Mouse (Mus musculus): ENCODE measurements around the gene Calcr. TPM values are rescaled to one million over a fixed set of nuclear protein-coding genes. Genes with fewer than 3 reads are reported as not detected.
"Not testable (repeated sequence)": the region's sequence is repeated elsewhere in the genome, so short reads cannot be mapped to it uniquely, and the experiment has no call there.

Gene Calcr
- polyA plus RNA-seq, 1 experiment from 2014 or later, result 0.20 TPM

DNA sequence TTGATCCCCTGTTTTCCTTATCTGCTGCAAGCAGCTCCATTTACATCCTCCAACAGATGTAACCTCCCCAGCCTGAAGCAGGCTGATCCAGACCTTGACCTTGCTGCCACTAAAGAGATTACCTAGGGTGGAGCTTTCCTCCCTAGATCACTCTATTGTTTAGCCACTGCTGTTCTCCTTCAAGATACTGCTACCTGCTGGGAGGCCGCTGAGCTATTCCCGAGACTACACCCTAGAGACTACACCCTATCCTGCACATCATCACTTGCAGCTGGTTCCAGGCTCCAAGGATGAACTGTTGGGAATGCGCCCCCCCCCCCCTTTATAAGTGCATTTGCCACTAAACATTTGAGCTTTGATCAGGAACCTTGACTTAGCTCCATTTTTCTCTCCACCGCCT, 92.6 kb downstream of the Calcr start:
- H3K9me3 ChIP-seq; H3K27ac ChIP-seq; H3K36me3 ChIP-seq (replicated peaks); H3K4me3 ChIP-seq; H3K4me1 ChIP-seq; DNase-seq (ENCODE audit: extremely low spot score, low spot score); H3K27me3 ChIP-seq (ENCODE audit: poor library complexity, severe bottlenecking): not testable (repeated sequence)
- 79% methylated on average over 4 of the region's 4 CpGs for WGBS

DNA sequence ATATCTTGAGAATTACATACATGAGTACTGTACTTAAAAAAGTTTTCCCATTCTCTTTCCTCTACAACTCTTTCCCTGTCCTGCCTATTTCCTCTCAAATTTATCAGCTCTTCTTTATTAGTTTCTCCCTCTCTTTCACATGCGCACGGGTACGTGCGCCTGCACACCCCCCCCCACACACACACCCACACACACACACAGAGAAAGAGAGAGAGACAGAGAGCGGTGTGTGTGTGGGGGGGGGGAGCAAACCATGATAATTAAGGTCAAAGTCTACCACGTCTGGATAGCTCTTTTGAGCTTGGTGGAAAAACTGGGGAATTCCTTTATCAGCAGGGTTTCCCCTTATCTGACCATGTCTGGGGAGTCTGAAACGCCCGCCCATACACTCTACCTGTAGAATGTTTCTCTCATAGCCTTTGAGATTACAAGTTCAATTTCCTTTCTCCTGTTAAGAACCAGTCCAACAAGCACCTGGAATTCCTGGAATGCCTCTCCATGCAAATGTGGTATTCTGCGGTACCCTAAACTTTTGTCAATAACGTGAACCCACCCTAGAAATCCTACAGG, 100.3 kb downstream of the Calcr start:
- H3K4me1 ChIP-seq, result no peaks in the 10 kb centered on the region
- no peak overlapping the region for H3K4me3 ChIP-seq
- no peaks in the 10 kb centered on the region for H3K9me3 ChIP-seq
- no peaks in the 10 kb centered on the region for H3K27me3 ChIP-seq (ENCODE audit: poor library complexity, severe bottlenecking)
- DNase-seq (ENCODE audit: extremely low spot score, low spot score), result no peak
- 83% methylated on average over 10 of the region's 10 CpGs for WGBS
- H3K27ac ChIP-seq, result no peak overlapping the region
- no peaks in the 10 kb centered on the region for H3K36me3 ChIP-seq (replicated peaks)

DNA sequence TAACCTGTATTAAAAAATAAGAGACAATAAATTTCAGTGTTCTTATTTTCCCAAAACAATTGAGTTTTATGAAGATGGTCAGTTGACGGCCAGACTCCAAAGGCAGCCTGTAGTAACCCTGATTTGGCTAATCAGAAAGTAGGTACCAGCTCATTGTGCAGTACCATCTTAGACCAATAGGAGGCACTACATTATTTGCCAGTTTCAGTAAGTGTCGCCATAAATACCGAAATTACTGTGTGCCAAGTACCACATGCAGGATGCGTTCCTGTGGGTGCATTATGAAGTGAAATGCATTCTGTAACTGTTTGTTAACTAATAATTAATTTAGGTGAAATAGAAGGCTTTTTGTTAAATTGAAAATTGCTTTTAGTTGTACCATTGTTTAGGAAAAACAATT, 106.1 kb downstream of the Calcr start:
- no peak overlapping the region for H3K27ac ChIP-seq
- H3K27me3 ChIP-seq (ENCODE audit: poor library complexity, severe bottlenecking), result no peaks in the 10 kb centered on the region
- no peaks in the 10 kb centered on the region for H3K36me3 ChIP-seq (replicated peaks)
- H3K4me3 ChIP-seq, result no peak overlapping the region
- no peaks in the 10 kb centered on the region for H3K9me3 ChIP-seq
- no peaks in the 10 kb centered on the region for H3K4me1 ChIP-seq
- WGBS, result 94% methylated on average over 4 of the region's 4 CpGs
- DNase-seq (ENCODE audit: extremely low spot score, low spot score), result no peak

MicroRNA genes within 50 kb of the gene (microRNA counts, 519-probe panel; counts per million panel counts)
- 341 counts per million, percentile 65 among the panel's probes with 10 or more counts for microRNA mmu-miR-489
- microRNA mmu-miR-653, result 341 counts per million, percentile 65 among the panel's probes with 10 or more counts

Small RNAs within 50 kb of the gene (microRNA-seq; reads per million reads assigned to microRNA genes)
- gene Mir489 (not detected), gene Mir653 (3.6 reads per million, percentile 5 among the genes with 10 or more reads in this experiment)

Other genes starting within 250 kb of the Calcr start
- gene Tfpi2, start 224.2 kb upstream of the Calcr start, polyA plus RNA-seq (2016; fragmentation: Nextera tagmentation; extraction: Ambion mirVana), result 0.49 and 0.53 TPM in 2 replicates
- gene Gngt1, start 229.1 kb upstream of the Calcr start, polyA plus RNA-seq (2016; fragmentation: Nextera tagmentation; extraction: Ambion mirVana), result not detected in 2 replicates
- 24.3 and 26.4 TPM in 2 replicates for gene Gng11, start 239.2 kb upstream of the Calcr start, polyA plus RNA-seq (2016; fragmentation: Nextera tagmentation; extraction: Ambion mirVana)

All from forebrain, embryonic 10.5 days (tissue).